Mouse (Mus musculus): ENCODE measurements around the gene Gp5. TPM values are rescaled to one million over a fixed set of nuclear protein-coding genes. Genes with fewer than 3 reads are reported as not detected.

Gp5 gene
- total RNA-seq, 2 experiments from 2014 or later, result 0.56 to 1.1 TPM

DNA sequence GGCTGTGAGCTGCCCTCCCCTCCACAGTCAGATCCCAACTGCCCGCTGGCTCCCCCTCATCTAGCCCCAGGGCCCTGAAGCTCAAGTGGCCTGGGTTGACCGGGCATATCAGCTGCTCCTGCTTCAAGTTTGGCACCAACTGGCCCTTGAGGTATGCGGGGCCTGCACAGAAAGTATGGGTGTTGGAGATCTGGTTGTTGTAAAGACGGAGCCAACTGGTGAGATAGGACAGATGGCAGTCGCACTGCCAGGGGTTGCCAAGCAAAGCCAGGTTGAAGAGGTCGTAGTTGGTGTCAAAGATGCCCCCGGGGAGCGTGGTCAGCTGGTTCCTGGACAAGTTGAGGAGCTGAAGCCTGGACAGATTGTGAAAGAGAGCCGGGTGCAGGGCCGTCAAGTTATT is 51.1 kb downstream of the Gp5 start:
- intact Hi-C loops (cut with DNase I), result no loop called here
- no peak for DNase-seq (ENCODE audit: extremely low spot score in 1 of 2, low spot score in 2 of 2)

DNA sequence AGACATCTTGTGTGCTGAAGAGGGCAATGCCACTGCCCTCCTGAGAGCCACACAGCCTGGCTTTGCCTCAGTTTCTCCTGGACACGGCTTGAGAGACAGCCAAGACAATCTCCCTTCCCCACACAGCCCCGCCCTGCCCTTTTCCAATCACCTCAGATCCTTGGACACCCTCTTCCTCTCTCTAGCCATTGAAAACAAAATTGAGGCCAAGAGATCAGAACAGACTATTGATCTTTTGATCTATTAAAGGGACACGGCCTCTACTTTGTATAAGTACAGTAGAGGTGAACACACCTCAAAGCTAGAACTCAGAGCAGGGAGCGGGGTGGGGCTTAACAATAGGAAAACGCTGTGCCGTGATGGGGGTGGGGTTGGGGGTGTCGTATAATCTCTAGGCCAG is 52.1 kb downstream of the Gp5 start:
- Histone ChIP-seq H3K27ac (no peak overlapping the region), H3K4me3 (no peak overlapping the region)
- intact Hi-C loops (cut with DNase I), result no loop called here
- DNase-seq (ENCODE audit: extremely low spot score in 1 of 2, low spot score in 2 of 2), result no peak
- TF ChIP-seq CTCF (IDR thresholded peaks at IDR 0.05), result no peak

More for the DNA sequence above, 51.1 kb downstream of the Gp5 start:
- Histone ChIP-seq H3K4me3 (no peak overlapping the region), H3K27ac (no peak overlapping the region)
- TF ChIP-seq CTCF (IDR thresholded peaks at IDR 0.05), result no peak

DNA sequence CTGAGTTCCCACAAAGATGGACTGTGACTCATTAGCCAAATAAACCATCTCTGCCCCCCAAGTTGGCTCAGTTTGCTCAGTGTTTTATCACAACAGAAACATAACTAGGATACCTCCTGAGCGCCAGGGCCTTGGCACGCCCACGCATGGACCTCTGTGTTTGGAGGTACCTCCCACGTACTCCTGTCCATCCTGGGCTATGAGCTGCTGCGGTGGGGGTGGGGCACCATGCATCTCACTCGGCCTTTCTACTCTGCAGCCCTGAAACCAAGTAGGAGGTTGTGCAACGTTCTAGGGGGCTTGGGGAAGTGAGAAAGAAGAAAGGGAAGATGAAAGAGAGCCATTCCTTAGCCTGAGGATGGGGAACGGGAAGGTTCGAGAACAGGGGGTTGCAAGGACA is 52.9 kb downstream of the Gp5 start:
- intact Hi-C loops (cut with DNase I), result no loop called here
- Histone ChIP-seq H3K4me3 (no peak overlapping the region), H3K27ac (no peak overlapping the region)
- DNase-seq (ENCODE audit: extremely low spot score in 1 of 2, low spot score in 2 of 2), result no peak
- no peak for TF ChIP-seq CTCF (IDR thresholded peaks at IDR 0.05)

Other genes with a start within 250 kb of the Gp5 start
- gene Hes1, start 246.4 kb downstream of the Gp5 start, total RNA-seq (2021), result 10 to 100 TPM; 20.2 to 21.8 TPM
- not detected for gene Cpn2, start 43.3 kb downstream of the Gp5 start, total RNA-seq (2021)
- not detected for gene Lrrc15, start 27.5 kb downstream of the Gp5 start, total RNA-seq (2021)
- gene Atp13a3, start 95.2 kb upstream of the Gp5 start, total RNA-seq (2021), result 10 to 100 TPM; 71.3 to 73.7 TPM
- 10 to 100 TPM; 69.9 to 74.0 TPM for gene Tmem44, start 240.1 kb upstream of the Gp5 start, total RNA-seq (2021)

Data from left cerebral cortex, adult 2 months (tissue).